In genomic region chr9:106442680-106443079, GRCm38 (mm10) we compare ENCODE assay signal across 16 mouse cellular contexts. TPM values are rescaled to one million over a fixed set of nuclear protein-coding genes. Genes with fewer than 3 reads are reported as not detected.
DNase-seq lines count a peak whose midpoint lies in the region; ATAC-seq and TF ChIP-seq lines count a peak whose summit lies in the region.
"Had no signal": no experiment of that assay in that cellular context is flagged by ENCODE, and none has a peak within 500 bp of the region (broad histone marks: within the 10 kb centered on the region; RNA-seq: fewer than 3 reads in every experiment).

No protein-coding gene starts in this region.

- DNase-seq in liver, embryonic 14.5 days (ENCODE audit: low read depth in 3 of 3, low spot score in 3 of 3) = no peak
- DNase-seq in liver = no peak
- DNase-seq in brain, embryonic 14.5 days (ENCODE audit: low read depth) = no peak
- no peak for DNase-seq in urinary bladder, postnatal 14 days (ENCODE audit: low spot score)
- DNase-seq: adrenal gland, postnatal 10 days; cerebellum, adult 9-11 months; gastrocnemius, postnatal 14 days; thymus, adult 2 months had no signal

- no peaks in the 10 kb centered on the region for H3K9me3 ChIP-seq in intestine, postnatal 0 days (ENCODE audit: control insufficient read depth)
- H3K9me3 ChIP-seq in intestine, embryonic 16.5 days (ENCODE audit: control insufficient read depth, low read length) = no peaks in the 10 kb centered on the region
- H3K9me3 ChIP-seq in liver, embryonic 14.5 days (ENCODE audit: control insufficient read depth, low read length) = no peaks in the 10 kb centered on the region
- H3K9me3 ChIP-seq: embryonic facial prominence, embryonic 13.5 days; limb, embryonic 10.5 days; liver, embryonic 15.5 days; stomach, embryonic 15.5 days had no signal

- H3K27ac ChIP-seq in intestine, postnatal 0 days (ENCODE audit: low read depth, low read length) = no peak overlapping the region
- H3K27ac ChIP-seq in intestine, embryonic 16.5 days (ENCODE audit: low read length) = no peak overlapping the region
- no peak overlapping the region for H3K27ac ChIP-seq in liver, embryonic 14.5 days
- H3K27ac ChIP-seq in embryonic fibroblast, embryonic 13.5 days (ENCODE audit: insufficient read depth, low read length) = no peak overlapping the region
- H3K27ac ChIP-seq: embryonic facial prominence, embryonic 13.5 days; limb, embryonic 10.5 days; liver, embryonic 15.5 days; stomach, embryonic 15.5 days had no signal

- no peaks in the 10 kb centered on the region; the same call in 1 of the 2 replicates for H3K36me3 ChIP-seq in intestine, postnatal 0 days (ENCODE audit: control insufficient read depth, insufficient read depth)
- H3K36me3 ChIP-seq in intestine, embryonic 16.5 days (ENCODE audit: control insufficient read depth, insufficient read depth, low read length) = no peaks in the 10 kb centered on the region
- H3K36me3 ChIP-seq in liver, embryonic 14.5 days (replicated peaks; ENCODE audit: control insufficient read depth, insufficient read depth, low read depth) = no peaks in the 10 kb centered on the region
- H3K36me3 ChIP-seq: liver, embryonic 15.5 days; stomach, embryonic 15.5 days had no signal

- WGBS in intestine, postnatal 0 days = 81% methylated on average over 5 of the region's 5 CpGs
- WGBS in intestine, embryonic 16.5 days = 77% methylated on average over 5 of the region's 5 CpGs
- 66% methylated on average over 5 of the region's 5 CpGs for WGBS in liver, embryonic 14.5 days (ENCODE audit: insufficient replicate concordance)

- no peak for TF ChIP-seq POLR2A in brain, embryonic 14.5 days (IDR thresholded peaks at IDR 0.05; ENCODE audit: borderline replicate concordance, extremely low read depth, insufficient read depth, insufficient read length, poor library complexity, severe bottlenecking)
- no peak for TF ChIP-seq POLR2A in embryonic fibroblast, embryonic 13.5 days (IDR thresholded peaks at IDR 0.05; ENCODE audit: low read depth, low read length)

- TF ChIP-seq CTCF in intestine, postnatal 0 days (IDR thresholded peaks at IDR 0.05; ENCODE audit: low read depth) = peak; percentile 58
- TF ChIP-seq CTCF in liver, embryonic 14.5 days (IDR thresholded peaks at IDR 0.05; ENCODE audit: low read depth) = peak; percentile 43
- TF ChIP-seq CTCF in brain, embryonic 14.5 days (IDR thresholded peaks at IDR 0.05; ENCODE audit: borderline replicate concordance, extremely low read depth, insufficient read depth, insufficient read length) = peak; percentile 14; the same call in 1 of the 2 replicates
- peak; percentile 5; the same call in 1 of the 2 replicates for TF ChIP-seq CTCF in embryonic fibroblast, embryonic 13.5 days (IDR thresholded peaks at IDR 0.05; ENCODE audit: borderline replicate concordance, insufficient read depth, low read length)

- ATAC-seq in intestine, postnatal 0 days = no peak
- no peak for ATAC-seq in intestine, embryonic 16.5 days
- ATAC-seq in liver, embryonic 14.5 days (ENCODE audit: insufficient read depth) = no peak
- ATAC-seq: Patski had no signal

- no peak for TF ChIP-seq EP300 in liver, embryonic 14.5 days (IDR thresholded peaks at IDR 0.05; ENCODE audit: low read depth)

- H3K4me2 ChIP-seq in intestine, postnatal 0 days (replicated peaks; ENCODE audit: low read depth) = no peak overlapping the region
- no peak overlapping the region for H3K4me2 ChIP-seq in intestine, embryonic 16.5 days (ENCODE audit: low read depth, low read length)
- no peak overlapping the region for H3K4me2 ChIP-seq in liver, embryonic 14.5 days (ENCODE audit: low read depth)
- H3K4me2 ChIP-seq: embryonic facial prominence, embryonic 13.5 days; liver, embryonic 15.5 days; stomach, embryonic 15.5 days had no signal

- H3K4me3 ChIP-seq in intestine, postnatal 0 days (ENCODE audit: low read depth, low read length) = no peak overlapping the region
- H3K4me3 ChIP-seq in intestine, embryonic 16.5 days (ENCODE audit: low read length) = no peak overlapping the region
- H3K4me3 ChIP-seq in liver, embryonic 14.5 days (ENCODE audit: insufficient read depth in 1 of 2, low read depth in 2 of 2, low read length in 2 of 2) = no peak overlapping the region
- no peak overlapping the region for H3K4me3 ChIP-seq in embryonic fibroblast, embryonic 13.5 days (ENCODE audit: insufficient read depth, low read length)
- H3K4me3 ChIP-seq: embryonic facial prominence, embryonic 13.5 days; limb, embryonic 10.5 days; liver, embryonic 15.5 days; stomach, embryonic 15.5 days had no signal

- H3K9ac ChIP-seq in intestine, postnatal 0 days (ENCODE audit: low read depth, low read length) = no peak overlapping the region
- no peak overlapping the region for H3K9ac ChIP-seq in intestine, embryonic 16.5 days (ENCODE audit: low read depth, low read length)
- no peak overlapping the region for H3K9ac ChIP-seq in liver, embryonic 14.5 days (replicated peaks)
- H3K9ac ChIP-seq: embryonic facial prominence, embryonic 13.5 days; liver, embryonic 15.5 days; stomach, embryonic 15.5 days had no signal

- H3K4me1 ChIP-seq in intestine, postnatal 0 days (replicated peaks; ENCODE audit: control insufficient read depth, insufficient read depth, low read length) = peaks cover under 1% of the 10 kb centered on the region; the same call in 1 of the 2 replicates
- peaks cover 25% of the 10 kb centered on the region for H3K4me1 ChIP-seq in intestine, embryonic 16.5 days (ENCODE audit: control insufficient read depth, insufficient read depth, low read length)
- H3K4me1 ChIP-seq in liver, embryonic 14.5 days (replicated peaks; ENCODE audit: control insufficient read depth in 2 of 2, insufficient read depth in 2 of 2, low read length in 1 of 2) = peaks cover 12 to 22% of the 10 kb centered on the region in 2 experiments
- H3K4me1 ChIP-seq in embryonic fibroblast, embryonic 13.5 days (ENCODE audit: control insufficient read depth, insufficient read depth, low read length) = no peaks in the 10 kb centered on the region

- no peaks in the 10 kb centered on the region for H3K27me3 ChIP-seq in intestine, postnatal 0 days (replicated peaks; ENCODE audit: control insufficient read depth, insufficient read depth, low read length)
- H3K27me3 ChIP-seq in intestine, embryonic 16.5 days (replicated peaks; ENCODE audit: control insufficient read depth, insufficient read depth, low read length) = no peaks in the 10 kb centered on the region
- no peaks in the 10 kb centered on the region for H3K27me3 ChIP-seq in liver, embryonic 14.5 days (ENCODE audit: control insufficient read depth, insufficient read depth, low read length)
- H3K27me3 ChIP-seq: embryonic facial prominence, embryonic 13.5 days; liver, embryonic 15.5 days; Patski; stomach, embryonic 15.5 days had no signal

RNA-seq across cellular contexts. Expression of gene Acy1, which starts 4.6 kb away (rescaled TPM):
- 42.2 and 43.2 TPM in 2 replicates for polyA plus RNA-seq in intestine, postnatal 0 days (2015; fragmentation: Nextera tagmentation; extraction: Ambion mirVana)
- polyA plus RNA-seq in intestine, embryonic 16.5 days (2015; fragmentation: Nextera tagmentation; extraction: Ambion mirVana) = 59.8 and 59.9 TPM in 2 replicates
- 13.6 and 19.5 TPM in 2 replicates for polyA plus RNA-seq in liver, embryonic 14.5 days (2012; rRNA removed)
- polyA plus RNA-seq in liver, embryonic 14.5 days (2014; fragmentation: Nextera tagmentation; extraction: Ambion mirVana) = 26.7 and 26.8 TPM in 2 replicates
- polyA plus RNA-seq in brain, embryonic 14.5 days (2012; rRNA removed) = 14.9 and 15.7 TPM in 2 replicates
- polyA plus RNA-seq in embryonic fibroblast, embryonic 13.5 days (2011; ENCODE audit: insufficient read length, low read depth, missing spikeins) = 14.9 and 16.0 TPM in 2 replicates

RNA-seq across cellular contexts. Expression of gene Abhd14b, which starts 4.6 kb away (rescaled TPM):
- polyA plus RNA-seq in intestine, postnatal 0 days (2015; fragmentation: Nextera tagmentation; extraction: Ambion mirVana) = 35.9 and 38.1 TPM in 2 replicates
- 34.3 and 34.4 TPM in 2 replicates for polyA plus RNA-seq in intestine, embryonic 16.5 days (2015; fragmentation: Nextera tagmentation; extraction: Ambion mirVana)
- 17.3 and 23.7 TPM in 2 replicates for polyA plus RNA-seq in liver, embryonic 14.5 days (2012; rRNA removed)
- 24.9 and 25.2 TPM in 2 replicates for polyA plus RNA-seq in liver, embryonic 14.5 days (2014; fragmentation: Nextera tagmentation; extraction: Ambion mirVana)
- polyA plus RNA-seq in brain, embryonic 14.5 days (2012; rRNA removed) = 12.8 and 20.4 TPM in 2 replicates
- 16.4 and 16.8 TPM in 2 replicates for polyA plus RNA-seq in embryonic fibroblast, embryonic 13.5 days (2011; ENCODE audit: insufficient read length, low read depth, missing spikeins)

RNA-seq across cellular contexts. Expression of gene Abhd14a, which starts 4.8 kb away (rescaled TPM):
- 20.8 and 21.0 TPM in 2 replicates for polyA plus RNA-seq in intestine, postnatal 0 days (2015; fragmentation: Nextera tagmentation; extraction: Ambion mirVana)
- polyA plus RNA-seq in intestine, embryonic 16.5 days (2015; fragmentation: Nextera tagmentation; extraction: Ambion mirVana) = 50.2 and 52.0 TPM in 2 replicates
- 14.4 and 16.4 TPM in 2 replicates for polyA plus RNA-seq in liver, embryonic 14.5 days (2012; rRNA removed)
- polyA plus RNA-seq in liver, embryonic 14.5 days (2014; fragmentation: Nextera tagmentation; extraction: Ambion mirVana) = 14.3 and 16.3 TPM in 2 replicates
- polyA plus RNA-seq in brain, embryonic 14.5 days (2012; rRNA removed) = 59.1 and 68.9 TPM in 2 replicates
- 29.7 and 31.3 TPM in 2 replicates for polyA plus RNA-seq in embryonic fibroblast, embryonic 13.5 days (2011; ENCODE audit: insufficient read length, low read depth, missing spikeins)

RNA-seq across cellular contexts. Expression of gene Pcbp4, which starts 10.4 kb away (rescaled TPM):
- 13.8 and 15.7 TPM in 2 replicates for polyA plus RNA-seq in intestine, postnatal 0 days (2015; fragmentation: Nextera tagmentation; extraction: Ambion mirVana)
- polyA plus RNA-seq in intestine, embryonic 16.5 days (2015; fragmentation: Nextera tagmentation; extraction: Ambion mirVana) = 30.5 and 32.6 TPM in 2 replicates
- polyA plus RNA-seq in liver, embryonic 14.5 days (2012; rRNA removed) = 11.3 and 18.3 TPM in 2 replicates
- 5.6 and 5.7 TPM in 2 replicates for polyA plus RNA-seq in liver, embryonic 14.5 days (2014; fragmentation: Nextera tagmentation; extraction: Ambion mirVana)
- polyA plus RNA-seq in brain, embryonic 14.5 days (2012; rRNA removed) = 607 and 743 TPM in 2 replicates
- polyA plus RNA-seq in embryonic fibroblast, embryonic 13.5 days (2011; ENCODE audit: insufficient read length, low read depth, missing spikeins) = 115 and 119 TPM in 2 replicates

RNA-seq across cellular contexts. Expression of gene Rpl29, which starts 13.4 kb away (rescaled TPM):
- polyA plus RNA-seq in intestine, postnatal 0 days (2015; fragmentation: Nextera tagmentation; extraction: Ambion mirVana) = 539 and 575 TPM in 2 replicates
- polyA plus RNA-seq in intestine, embryonic 16.5 days (2015; fragmentation: Nextera tagmentation; extraction: Ambion mirVana) = 866 and 931 TPM in 2 replicates
- polyA plus RNA-seq in liver, embryonic 14.5 days (2012; rRNA removed) = 718 and 743 TPM in 2 replicates
- polyA plus RNA-seq in liver, embryonic 14.5 days (2014; fragmentation: Nextera tagmentation; extraction: Ambion mirVana) = 713 and 720 TPM in 2 replicates
- 747 and 913 TPM in 2 replicates for polyA plus RNA-seq in brain, embryonic 14.5 days (2012; rRNA removed)
- 346 and 369 TPM in 2 replicates for polyA plus RNA-seq in embryonic fibroblast, embryonic 13.5 days (2011; ENCODE audit: insufficient read length, low read depth, missing spikeins)

Comparison
In these comparisons a context has a peak if more than half of its experiments do, and no peak if none do; other contexts are left out.
1. CTCF ChIP-seq: peak in every context shown above with its lines; median percentile 58 in intestine, postnatal 0 days; 43 in liver, embryonic 14.5 days; 14 in brain, embryonic 14.5 days; 5 in embryonic fibroblast, embryonic 13.5 days.